Mouse (Mus musculus) kidney, adult 2 months (tissue): Measurements from ENCODE around the gene Entr1.

Experiments used
- CTCF ChIP-seq: fragments of 200-500 bp; conservative IDR thresholded peaks from 2 replicates; pipeline ENCODE4 v1.5.1; 2011; ENCODE audit warnings: low read depth, mild to moderate bottlenecking, control low read depth, low read length, moderate library complexity, mixed read lengths; ENCODE audit not compliant: insufficient read depth, insufficient read length
- POLR2A ChIP-seq: fragments of 200-500 bp; IDR thresholded peaks from one replicate; pipeline ENCODE4 v1.6.1; 2011; ENCODE audit warnings: low read depth, low read length, control low read depth

DNA sequence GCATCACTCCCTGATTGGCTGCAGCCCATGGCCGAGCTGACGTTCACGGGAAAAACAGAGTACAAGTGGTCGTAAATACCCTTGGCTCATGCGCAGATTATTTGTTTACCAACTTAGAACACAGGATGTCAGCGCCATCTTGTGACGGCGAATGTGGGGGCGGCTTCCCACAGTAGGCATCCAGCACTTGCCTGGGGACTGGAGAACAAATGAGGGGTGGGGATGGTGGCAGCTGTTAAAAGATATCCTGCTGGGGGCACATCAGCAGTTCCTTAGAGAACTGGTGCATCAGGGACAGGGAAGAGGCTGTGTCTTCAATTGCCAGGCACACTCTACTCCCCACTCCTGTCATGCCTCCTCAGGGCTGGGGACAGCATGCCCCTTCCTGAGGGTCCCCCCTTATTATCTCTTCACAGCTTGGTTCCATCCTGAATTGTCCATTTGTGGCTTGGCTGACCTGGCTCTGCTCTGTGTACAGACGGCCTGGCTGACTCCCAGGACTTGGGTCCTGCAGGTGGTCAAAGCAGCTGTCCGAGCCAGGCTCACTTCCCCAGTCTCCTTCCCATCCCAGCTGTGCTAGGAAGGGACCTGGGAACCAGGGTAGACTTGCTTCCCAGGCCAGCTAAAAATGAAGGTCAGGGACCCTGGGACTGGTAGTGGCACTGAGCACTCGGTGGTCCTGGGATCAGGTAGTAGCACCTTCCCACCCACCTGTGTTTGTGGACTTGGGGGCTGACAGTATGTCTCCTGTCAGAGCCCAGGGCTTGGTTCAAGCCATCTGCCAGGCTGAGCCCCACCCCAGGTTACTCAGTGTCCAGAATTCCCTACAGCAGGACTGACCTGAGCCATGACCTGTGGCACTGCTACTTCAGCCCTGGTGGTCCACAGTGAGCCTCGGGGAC is 50.6 kb downstream of the Entr1 start:
- TF ChIP-seq CTCF (no peak), POLR2A (no peak)
